Mouse (Mus musculus): ENCODE results near the gene St6galnac6. TPM values are rescaled to one million over a fixed set of nuclear protein-coding genes. Genes with fewer than 3 reads are reported as not detected.

St6galnac6 gene
- polyA plus RNA-seq, 1 experiment from 2014 or later = 5.2 TPM

- Histone ChIP-seq H3K27me3 (ENCODE audit: control insufficient read depth, insufficient read depth, low read length) (no peaks in the 10 kb centered on the region), H3K4me3 (ENCODE audit: low read depth, low read length) (no peak overlapping the region), H3K4me1 (ENCODE audit: control insufficient read depth, insufficient read depth, low read length) (no peaks in the 10 kb centered on the region), H3K36me3 (ENCODE audit: control insufficient read depth, insufficient read depth, low read length) (peaks cover 6% of the 10 kb centered on the region; the same call in 1 of the 2 replicates), H3K9me3 (ENCODE audit: control insufficient read depth, low read length) (no peaks in the 10 kb centered on the region), H3K9ac (replicated peaks; ENCODE audit: low read depth, low read length) (no peak overlapping the region), H3K27ac (ENCODE audit: low read depth, low read length) (no peak overlapping the region), H3K4me2 (ENCODE audit: low read depth, low read length) (no peak overlapping the region)
- WGBS = 72% methylated on average over 13 of the region's 13 CpGs
- no peak for ATAC-seq (ENCODE audit: low read depth)
These were observed 2.8 kb upstream of the St6galnac6 start for GRCm38 (mm10) chr2:32596725-32597124.

GRCm38 (mm10) chr2:32597248-32597647 is 2.3 kb upstream of the St6galnac6 start:
- H3K9ac ChIP-seq (replicated peaks; ENCODE audit: low read depth, low read length) = 0 out of 2 replicates have a peak overlapping the region, but pooled peaks have one; percentile 11
- no peak for ATAC-seq (ENCODE audit: low read depth)
- H3K36me3 ChIP-seq (ENCODE audit: control insufficient read depth, insufficient read depth, low read length) = peaks cover 6% of the 10 kb centered on the region; the same call in 1 of the 2 replicates
- no peaks in the 10 kb centered on the region for H3K4me1 ChIP-seq (ENCODE audit: control insufficient read depth, insufficient read depth, low read length)
- no peak overlapping the region for H3K27ac ChIP-seq (ENCODE audit: low read depth, low read length)
- 88% methylated on average over 5 of the region's 5 CpGs for WGBS
- H3K9me3 ChIP-seq (ENCODE audit: control insufficient read depth, low read length) = no peaks in the 10 kb centered on the region
- no peaks in the 10 kb centered on the region for H3K27me3 ChIP-seq (ENCODE audit: control insufficient read depth, insufficient read depth, low read length)
- H3K4me3 ChIP-seq (ENCODE audit: low read depth, low read length) = no peak overlapping the region
- no peak overlapping the region for H3K4me2 ChIP-seq (ENCODE audit: low read depth, low read length)

- Histone ChIP-seq H3K4me3 (ENCODE audit: low read depth, low read length) (no peak overlapping the region), H3K36me3 (ENCODE audit: control insufficient read depth, insufficient read depth, low read length) (peaks cover 6% of the 10 kb centered on the region; the same call in 1 of the 2 replicates), H3K27me3 (ENCODE audit: control insufficient read depth, insufficient read depth, low read length) (no peaks in the 10 kb centered on the region), H3K4me2 (ENCODE audit: low read depth, low read length) (no peak overlapping the region), H3K27ac (ENCODE audit: low read depth, low read length) (no peak overlapping the region), H3K4me1 (ENCODE audit: control insufficient read depth, insufficient read depth, low read length) (no peaks in the 10 kb centered on the region), H3K9me3 (ENCODE audit: control insufficient read depth, low read length) (no peaks in the 10 kb centered on the region), H3K9ac (replicated peaks; ENCODE audit: low read depth, low read length) (no peak overlapping the region)
- 89% methylated on average over 5 of the region's 5 CpGs for WGBS
- ATAC-seq (ENCODE audit: low read depth) = no peak
These were observed 1.8 kb upstream of the St6galnac6 start for GRCm38 (mm10) chr2:32597699-32598098.

GRCm38 (mm10) chr2:32598506-32598905 is 1.0 kb upstream of the St6galnac6 start:
- Histone ChIP-seq H3K36me3 (ENCODE audit: control insufficient read depth, insufficient read depth, low read length) (peaks cover 6% of the 10 kb centered on the region; the same call in 1 of the 2 replicates), H3K4me2 (ENCODE audit: low read depth, low read length) (no peak overlapping the region), H3K9ac (replicated peaks; ENCODE audit: low read depth, low read length) (no peak overlapping the region), H3K4me3 (ENCODE audit: low read depth, low read length) (no peak overlapping the region), H3K9me3 (ENCODE audit: control insufficient read depth, low read length) (no peaks in the 10 kb centered on the region), H3K4me1 (ENCODE audit: control insufficient read depth, insufficient read depth, low read length) (no peaks in the 10 kb centered on the region), H3K27ac (ENCODE audit: low read depth, low read length) (no peak overlapping the region), H3K27me3 (ENCODE audit: control insufficient read depth, insufficient read depth, low read length) (no peaks in the 10 kb centered on the region)
- ATAC-seq (ENCODE audit: low read depth) = no peak
- 87% methylated on average over 8 of the region's 8 CpGs for WGBS

- no peak overlapping the region for H3K9ac ChIP-seq (replicated peaks; ENCODE audit: low read depth, low read length)
- H3K27ac ChIP-seq (ENCODE audit: low read depth, low read length) = no peak overlapping the region
- H3K4me3 ChIP-seq (ENCODE audit: low read depth, low read length) = no peak overlapping the region
- peaks cover 6% of the 10 kb centered on the region; the same call in 1 of the 2 replicates for H3K36me3 ChIP-seq (ENCODE audit: control insufficient read depth, insufficient read depth, low read length)
- 47% methylated on average over 8 of the region's 8 CpGs for WGBS
- H3K27me3 ChIP-seq (ENCODE audit: control insufficient read depth, insufficient read depth, low read length) = no peaks in the 10 kb centered on the region
- no peaks in the 10 kb centered on the region for H3K4me1 ChIP-seq (ENCODE audit: control insufficient read depth, insufficient read depth, low read length)
- no peaks in the 10 kb centered on the region for H3K9me3 ChIP-seq (ENCODE audit: control insufficient read depth, low read length)
- no peak for ATAC-seq (ENCODE audit: low read depth)
- H3K4me2 ChIP-seq (ENCODE audit: low read depth, low read length) = no peak overlapping the region
These were observed 2.0 kb downstream of the St6galnac6 start for GRCm38 (mm10) chr2:32601417-32602065.

GRCm38 (mm10) chr2:32602600-32603054 is 3.1 kb downstream of the St6galnac6 start:
- Histone ChIP-seq H3K27me3 (ENCODE audit: control insufficient read depth, insufficient read depth, low read length) (no peaks in the 10 kb centered on the region), H3K4me3 (ENCODE audit: low read depth, low read length) (no peak overlapping the region), H3K36me3 (ENCODE audit: control insufficient read depth, insufficient read depth, low read length) (no peaks in the 10 kb centered on the region), H3K9me3 (ENCODE audit: control insufficient read depth, low read length) (no peaks in the 10 kb centered on the region), H3K27ac (ENCODE audit: low read depth, low read length) (no peak overlapping the region), H3K4me2 (ENCODE audit: low read depth, low read length) (peak overlapping the region; percentile 30; the same call in 1 of the 2 replicates), H3K9ac (replicated peaks; ENCODE audit: low read depth, low read length) (no peak overlapping the region), H3K4me1 (ENCODE audit: control insufficient read depth, insufficient read depth, low read length) (peaks cover 4% of the 10 kb centered on the region)
- ATAC-seq (ENCODE audit: low read depth) = no peak
- WGBS = 0% methylated on average over 11 of the region's 11 CpGs

- Histone ChIP-seq H3K9ac (replicated peaks; ENCODE audit: low read depth, low read length) (no peak overlapping the region), H3K36me3 (ENCODE audit: control insufficient read depth, insufficient read depth, low read length) (no peaks in the 10 kb centered on the region), H3K27ac (ENCODE audit: low read depth, low read length) (no peak overlapping the region), H3K9me3 (ENCODE audit: control insufficient read depth, low read length) (no peaks in the 10 kb centered on the region), H3K4me3 (ENCODE audit: low read depth, low read length) (no peak overlapping the region), H3K4me1 (ENCODE audit: control insufficient read depth, insufficient read depth, low read length) (peaks cover 10% of the 10 kb centered on the region), H3K4me2 (ENCODE audit: low read depth, low read length) (no peak overlapping the region), H3K27me3 (ENCODE audit: control insufficient read depth, insufficient read depth, low read length) (no peaks in the 10 kb centered on the region)
- 52% methylated on average over 10 of the region's 10 CpGs for WGBS
- ATAC-seq (ENCODE audit: low read depth) = no peak
These were observed 5.1 kb downstream of the St6galnac6 start for GRCm38 (mm10) chr2:32604631-32605030.

GRCm38 (mm10) chr2:32606161-32607142 is 6.9 kb downstream of the St6galnac6 start:
- peak overlapping the region; percentile 71 for H3K9ac ChIP-seq (replicated peaks; ENCODE audit: low read depth, low read length)
- WGBS = 11% methylated on average over 54 of the region's 55 CpGs
- H3K27ac ChIP-seq (ENCODE audit: low read depth, low read length) = no peak overlapping the region
- peak; percentile 80 for ATAC-seq (ENCODE audit: low read depth)
- H3K9me3 ChIP-seq (ENCODE audit: control insufficient read depth, low read length) = no peaks in the 10 kb centered on the region
- H3K4me1 ChIP-seq (ENCODE audit: control insufficient read depth, insufficient read depth, low read length) = peaks cover 10% of the 10 kb centered on the region
- no peaks in the 10 kb centered on the region for H3K27me3 ChIP-seq (ENCODE audit: control insufficient read depth, insufficient read depth, low read length)
- peak overlapping the region; percentile 65 for H3K4me3 ChIP-seq (ENCODE audit: low read depth, low read length)
- no peaks in the 10 kb centered on the region for H3K36me3 ChIP-seq (ENCODE audit: control insufficient read depth, insufficient read depth, low read length)
- H3K4me2 ChIP-seq (ENCODE audit: low read depth, low read length) = peak overlapping the region; percentile 85

Data from neural tube, embryonic 14.5 days (tissue).